Mouse (Mus musculus) heart, embryonic 11.5 days (tissue): Measurements from ENCODE around the gene Speer4c. TPM values are rescaled to one million over a fixed set of nuclear protein-coding genes. Genes with fewer than 3 reads are reported as not detected.
"Not testable (repeated sequence)": the region's sequence is repeated elsewhere in the genome, so short reads cannot be mapped to it uniquely, and the experiment has no call there.

ENCODE experiments used
- ATAC-seq: fragments of 200-750 bp; cut with Nextera tagmentation; replicated peaks from 2 replicates; pipeline ENCODE4 v1.8.0; 2017; ENCODE audit warnings: moderate library complexity; ENCODE audit not compliant: insufficient number of reproducible peaks, low FRiP score, low TSS enrichment
- H3K27ac ChIP-seq: fragments of 300-500 bp; sonication (generic); 2 replicates; pipeline ENCODE4 v1.5.1; 2014; ENCODE audit warnings: mild to moderate bottlenecking, low read depth, low read length
- H3K27me3 ChIP-seq: fragments of 300-500 bp; sonication (generic); 2 replicates; pipeline ENCODE4 v1.6.1; 2014; ENCODE audit warnings: mild to moderate bottlenecking, low read length, mixed read lengths; ENCODE audit not compliant: control insufficient read depth, insufficient read depth
- H3K36me3 ChIP-seq: fragments of 300-500 bp; sonication (generic); 2 replicates; pipeline ENCODE4 v1.6.1; 2014; ENCODE audit warnings: mild to moderate bottlenecking, low read length, moderate library complexity, mixed read lengths; ENCODE audit not compliant: control insufficient read depth, insufficient read depth
- H3K4me1 ChIP-seq: fragments of 300-500 bp; sonication (generic); 2 replicates; pipeline ENCODE4 v1.6.1; 2014; ENCODE audit warnings: low read length; ENCODE audit not compliant: control insufficient read depth, insufficient read depth
- H3K4me2 ChIP-seq: fragments of 300-500 bp; sonication (generic); 2 replicates; pipeline ENCODE4 v1.6.1; 2014; ENCODE audit warnings: mild to moderate bottlenecking, moderate library complexity
- H3K4me3 ChIP-seq: fragments of 300-500 bp; sonication (generic); 2 replicates; pipeline ENCODE4 v1.5.1; 2014; ENCODE audit warnings: low read depth, low read length
- H3K9ac ChIP-seq: fragments of 300-500 bp; sonication (generic); 2 replicates; pipeline ENCODE4 v1.6.1; 2014; ENCODE audit warnings: mild to moderate bottlenecking, low read depth, low read length, moderate library complexity
- H3K9me3 ChIP-seq: fragments of 300-500 bp; sonication (generic); replicated peaks from 2 replicates; pipeline ENCODE4 v1.6.1; 2016; ENCODE audit warnings: low read length; ENCODE audit not compliant: control insufficient read depth
- WGBS: fragments of 180-500 bp; shearing (Covaris S2); extraction: QIAGEN DNeasy Blood & Tissue Kit; methylation state at CpG from one replicate; pipeline ENCODE4 v1.1.7; 2014; ENCODE audit not compliant: insufficient replicate concordance; 5-methylcytosine and 5-hydroxymethylcytosine counted together
- polyA plus RNA-seq: library from polyadenylated mRNA; unstranded; fragments of >200 nt; fragmentation: Nextera tagmentation; extraction: Ambion mirVana; gene quantifications from 2 replicates; pipeline ENCODE4 v1.2.1, GENCODE M21; 2014

Speer4c gene
- polyA plus RNA-seq, 1 experiment from 2014 or later, result 0.14 TPM

DNA sequence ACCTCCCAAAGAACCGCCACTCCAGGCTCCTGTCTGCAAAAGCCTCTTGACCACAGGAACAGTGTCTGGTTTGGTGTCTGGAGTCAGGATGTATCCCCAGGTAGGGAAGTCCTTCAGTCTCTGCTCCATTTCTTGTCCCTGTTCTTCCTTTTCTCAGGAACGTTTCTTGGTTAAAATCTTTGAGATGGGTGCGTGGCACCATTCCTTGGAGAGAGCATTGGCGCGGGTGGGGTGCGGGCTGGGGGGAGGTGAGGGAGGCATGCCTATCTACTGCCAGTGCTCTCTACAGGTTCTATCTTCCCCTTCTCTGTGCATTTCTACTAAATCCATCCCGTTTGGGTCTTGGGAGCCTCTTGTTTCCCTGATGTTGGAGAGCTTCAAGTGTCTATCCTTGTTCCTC is 50.2 kb downstream of the Speer4c start:
- not testable (repeated sequence) for H3K4me3 ChIP-seq, H3K4me2 ChIP-seq, H3K27me3 ChIP-seq, H3K4me1 ChIP-seq, H3K36me3 ChIP-seq, H3K9me3 ChIP-seq, H3K27ac ChIP-seq, ATAC-seq, H3K9ac ChIP-seq
- WGBS, result 72% methylated on average over 7 of the region's 7 CpGs

Other genes with a start within 250 kb of the Speer4c start
- gene Gm21149, start 237.7 kb downstream of the Speer4c start, polyA plus RNA-seq, result not detected in 2 replicates
- gene Gm21190, start 185.0 kb downstream of the Speer4c start, polyA plus RNA-seq, result 0.24 TPM in 1 of 2 replicates, not detected in the other
- gene Gm21083, start 136.9 kb downstream of the Speer4c start, polyA plus RNA-seq, result 0.27 and 0.35 TPM in 2 replicates
- not detected in 2 replicates for gene Speer4d, start 95.2 kb downstream of the Speer4c start, polyA plus RNA-seq
- gene 4930572O03Rik, start 57.2 kb downstream of the Speer4c start, polyA plus RNA-seq, result not detected in 2 replicates
- 17.9 TPM in 2 replicates for gene Cacna2d1, start 220.4 kb upstream of the Speer4c start, polyA plus RNA-seq